Mouse (Mus musculus) erythroblast, adult 5-6 weeks (primary cell): ENCODE data around the gene Cdkl3. TPM values are rescaled to one million over a fixed set of nuclear protein-coding genes. Genes with fewer than 3 reads are reported as not detected.

Source experiments
- ATAC-seq: replicated peaks from 2 replicates; pipeline ENCODE4 v1.8.0; 2016; ENCODE audit warnings: moderate number of reproducible peaks, mild to moderate bottlenecking, moderate TSS enrichment, inconsistent platforms; ENCODE audit not compliant: poor library complexity, low FRiP score, severe bottlenecking
- total RNA-seq, 2 experiments: library from RNA; stranded (forward) in 1 of 2; stranded (reverse) in 1 of 2; fragments of 150-400 nt in 1 of 2; fragments of 200-764, 138-1000 nt in 1 of 2; gene quantifications; 2 replicates each; pipeline versions ENCODE4 v1.2.3 to v1.2.4; 2015 to 2017; ENCODE audit warnings: low replicate concordance in 2 of 2

The Cdkl3 gene
- total RNA-seq, 2 experiments from 2014 or later: not detected

DNA sequence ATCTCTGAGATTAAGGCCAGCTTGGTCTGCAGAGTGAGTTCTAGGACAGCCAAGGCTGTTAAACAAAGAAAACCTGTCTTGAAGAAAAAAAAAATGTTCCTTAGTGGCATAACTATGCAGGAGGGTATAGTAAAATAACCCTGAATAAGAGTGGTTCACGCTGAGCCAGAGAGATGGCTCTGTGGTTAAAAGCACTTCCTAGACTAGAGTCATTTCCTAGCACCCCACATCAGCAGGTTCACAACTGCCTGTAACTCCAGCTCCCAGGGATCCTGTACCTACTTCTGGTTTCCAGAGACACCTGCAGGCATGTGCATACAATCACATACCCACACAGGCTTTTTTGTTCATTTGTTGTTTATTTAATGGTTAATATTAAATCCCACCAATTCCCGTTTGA, 1.6 kb downstream of the Cdkl3 start:
- ATAC-seq: no peak

DNA sequence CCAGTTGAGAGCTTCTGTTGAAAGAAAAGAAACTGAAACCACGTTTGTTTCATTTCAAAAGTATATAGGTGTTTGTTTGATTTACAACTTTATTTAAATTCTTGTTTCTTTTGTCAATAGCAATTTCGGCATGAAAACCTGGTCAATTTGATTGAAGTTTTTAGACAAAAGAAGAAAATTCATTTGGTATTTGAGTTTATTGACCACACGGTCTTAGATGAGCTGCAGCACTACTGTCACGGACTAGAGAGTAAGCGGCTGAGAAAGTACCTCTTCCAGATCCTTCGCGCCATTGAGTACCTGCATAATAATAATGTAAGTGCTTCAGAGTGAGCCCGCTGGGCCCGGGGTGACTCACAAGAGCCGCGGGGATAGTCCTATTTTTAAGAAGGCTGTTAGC, 7.0 kb downstream of the Cdkl3 start:
- ATAC-seq: no peak

DNA sequence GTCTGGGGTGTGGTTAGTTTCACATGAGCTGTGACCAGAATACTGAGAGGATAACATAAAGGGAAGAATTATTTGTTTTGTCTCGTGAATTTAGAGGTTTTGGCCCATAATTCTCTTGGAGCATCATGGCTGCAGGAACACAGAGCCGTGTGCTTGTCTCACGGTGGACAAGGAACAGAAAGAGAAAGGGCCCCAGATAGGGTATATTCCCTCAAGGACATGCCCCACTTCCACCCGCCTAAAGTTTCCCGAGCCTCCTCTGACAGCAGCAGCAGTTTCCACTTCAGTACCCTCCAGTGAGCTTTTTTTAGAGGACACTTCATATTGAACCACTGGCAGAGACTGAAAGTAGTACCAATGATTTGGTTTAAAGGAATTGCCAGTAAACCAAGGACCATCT, 7.5 kb downstream of the Cdkl3 start:
- ATAC-seq: no peak

DNA sequence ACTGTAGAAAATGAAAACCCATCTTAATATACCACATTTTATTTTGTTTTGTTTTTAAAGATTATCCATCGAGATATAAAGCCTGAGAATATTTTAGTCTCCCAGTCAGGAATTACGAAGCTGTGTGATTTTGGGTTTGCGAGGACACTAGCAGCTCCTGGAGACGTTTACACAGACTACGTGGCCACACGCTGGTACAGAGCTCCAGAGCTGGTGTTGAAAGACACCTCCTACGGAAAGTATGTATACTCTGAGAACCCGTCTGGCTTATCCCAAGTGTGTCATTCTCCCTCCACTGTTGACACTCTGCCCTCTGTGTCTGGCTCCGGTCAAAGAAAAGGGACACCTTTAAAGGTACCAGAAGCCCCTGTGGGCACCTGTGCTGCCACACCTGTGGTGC, 14.2 kb downstream of the Cdkl3 start:
- no peak for ATAC-seq

DNA sequence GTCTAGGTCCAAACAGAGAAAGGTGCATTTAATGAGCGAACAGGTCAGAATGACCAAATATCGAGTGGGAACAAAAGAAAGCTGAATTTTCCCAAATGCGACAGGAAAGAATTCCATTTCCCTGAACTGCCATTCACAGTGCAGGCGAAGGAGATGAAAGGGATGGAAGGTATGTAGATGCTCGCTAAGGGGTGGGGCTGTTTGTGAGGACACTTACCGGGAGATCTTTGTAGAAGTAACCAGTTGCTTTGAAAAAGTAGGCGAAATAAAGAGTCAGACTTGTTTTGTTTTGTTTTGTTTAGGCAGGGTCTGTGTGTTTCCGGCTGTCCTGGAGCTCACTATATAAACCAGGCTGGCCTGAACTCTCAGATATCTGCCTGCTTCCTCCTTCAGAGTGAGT, 28.3 kb downstream of the Cdkl3 start:
- ATAC-seq: no peak

DNA sequence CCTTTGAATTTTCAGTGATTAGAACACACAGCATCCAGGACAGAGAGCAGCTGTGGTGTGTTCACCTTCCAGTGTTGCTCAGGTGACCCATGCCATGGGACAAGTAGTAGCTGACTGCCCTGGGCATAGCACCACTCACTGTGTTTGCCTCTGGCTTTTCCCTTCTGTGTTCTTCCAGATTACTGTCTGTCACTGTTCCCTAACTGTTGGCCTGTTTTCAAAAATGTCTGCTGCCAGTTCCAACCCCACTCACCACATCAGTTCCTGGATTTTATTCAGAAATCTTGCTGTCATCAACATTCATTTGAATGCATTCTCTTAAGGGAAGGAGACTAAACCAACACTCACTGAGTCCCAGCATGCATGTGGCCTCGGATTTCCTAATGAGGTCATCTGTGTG, 29.9 kb downstream of the Cdkl3 start:
- no peak for ATAC-seq

DNA sequence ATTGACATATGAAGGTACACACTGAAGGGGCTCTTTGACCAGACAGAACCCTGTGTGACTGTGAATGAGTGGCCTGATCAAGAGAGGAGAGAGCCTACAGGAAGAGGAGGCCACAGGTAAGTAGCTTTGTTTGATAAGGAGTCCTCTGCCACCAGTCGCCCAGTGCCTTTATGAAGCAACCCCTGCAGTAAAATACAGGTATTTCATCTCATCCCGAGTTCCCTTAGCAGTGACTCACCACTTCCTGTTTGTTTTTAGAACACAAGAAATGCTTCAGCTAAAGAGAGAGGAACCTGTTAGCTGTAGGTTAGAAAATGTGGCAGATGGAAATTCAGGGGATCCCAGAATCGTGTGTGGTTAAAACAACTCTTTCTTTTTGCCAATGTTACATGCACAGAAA, 31.9 kb downstream of the Cdkl3 start:
- no peak for ATAC-seq

DNA sequence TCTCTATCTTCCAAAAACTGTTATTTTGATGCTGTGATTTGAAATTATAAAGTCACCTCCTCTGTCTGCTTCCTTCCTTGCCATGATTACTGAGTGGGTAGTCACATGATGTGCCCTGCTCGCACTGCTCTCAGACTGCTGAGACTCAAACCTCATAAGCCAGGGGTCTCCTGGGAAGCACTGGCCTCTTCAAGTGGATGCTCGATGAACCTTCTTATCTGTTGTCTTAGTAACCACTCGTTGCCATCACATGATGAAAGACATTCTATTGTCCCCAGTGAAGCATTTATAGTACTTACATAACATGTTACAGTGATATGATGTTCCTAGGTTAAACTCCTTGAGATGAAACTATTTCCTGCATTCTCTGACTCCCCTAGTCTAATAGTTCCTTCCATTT, 33.6 kb downstream of the Cdkl3 start:
- ATAC-seq: no peak

DNA sequence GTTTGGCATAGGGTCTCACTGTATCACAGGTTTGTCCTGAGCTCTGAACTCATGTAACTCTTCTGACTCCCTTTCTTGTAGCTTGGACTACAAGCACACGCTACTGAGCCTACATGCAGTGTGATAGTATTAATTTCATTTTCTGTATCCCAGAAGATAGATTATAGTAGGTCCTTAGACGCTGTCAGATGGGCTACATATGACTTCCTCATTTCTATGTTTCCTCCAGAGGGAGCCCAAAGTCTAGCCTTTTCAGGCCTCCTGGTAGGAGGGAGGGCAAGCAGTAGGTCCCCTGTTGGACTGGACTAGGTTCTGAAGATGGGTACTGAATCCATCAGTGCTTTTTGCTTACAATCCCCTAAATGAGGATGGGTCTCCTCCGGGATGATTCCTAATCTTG, 39.2 kb downstream of the Cdkl3 start:
- no peak for ATAC-seq

DNA sequence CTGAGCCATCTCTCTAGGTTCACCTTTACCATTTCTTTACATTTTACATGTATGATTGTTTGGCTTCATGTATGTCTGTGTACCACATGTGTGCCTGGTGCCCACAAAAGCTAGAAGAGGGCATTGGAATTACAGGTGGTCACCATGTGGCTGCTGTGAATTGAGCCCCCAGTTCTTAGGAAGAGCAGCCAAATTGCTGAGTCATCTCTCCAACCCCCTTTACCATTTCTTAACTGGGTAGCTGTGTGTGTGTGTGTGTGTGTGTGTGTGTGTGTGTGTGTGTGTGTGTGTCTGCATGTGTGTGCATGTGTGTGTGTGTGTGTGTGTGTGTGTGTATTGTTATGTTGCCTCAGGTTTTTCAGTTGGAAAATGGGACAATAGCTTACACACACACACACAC, 40.1 kb downstream of the Cdkl3 start:
- no peak for ATAC-seq

DNA sequence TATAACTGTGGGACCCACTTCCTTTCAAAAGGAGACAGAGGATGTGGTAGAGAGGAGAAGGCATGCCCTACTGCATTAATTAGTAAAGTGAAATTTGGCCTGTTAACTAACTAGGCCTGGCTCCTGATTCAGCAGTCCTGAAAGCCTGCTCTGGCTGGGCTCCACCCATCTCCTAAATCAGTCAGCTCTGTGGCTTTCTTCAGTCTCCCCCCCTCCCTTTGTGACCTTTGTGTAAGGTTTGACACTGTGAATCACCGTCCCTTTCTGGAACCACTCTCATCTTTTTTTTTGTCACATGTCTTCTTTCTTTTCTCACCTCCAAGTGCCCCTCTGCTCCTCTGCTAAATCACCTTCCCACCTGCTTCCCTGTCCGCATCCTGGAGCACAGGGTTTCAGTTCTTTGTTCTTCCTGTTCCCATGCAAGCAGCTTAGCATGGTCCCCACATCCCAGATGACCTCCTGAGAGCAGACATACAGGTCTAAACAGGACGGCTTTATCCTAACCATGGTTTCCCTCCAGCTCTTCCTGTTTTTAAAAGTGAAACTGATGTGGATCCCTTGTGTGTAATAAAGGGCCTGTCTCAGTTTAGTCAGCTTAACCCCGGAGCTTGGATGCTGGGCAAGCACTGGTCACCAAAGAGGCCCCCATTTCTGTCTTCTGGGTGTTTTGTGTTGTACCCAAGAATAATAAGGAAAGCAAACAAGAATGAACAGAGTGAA, 42.6 kb downstream of the Cdkl3 start:
- no peak for ATAC-seq

DNA sequence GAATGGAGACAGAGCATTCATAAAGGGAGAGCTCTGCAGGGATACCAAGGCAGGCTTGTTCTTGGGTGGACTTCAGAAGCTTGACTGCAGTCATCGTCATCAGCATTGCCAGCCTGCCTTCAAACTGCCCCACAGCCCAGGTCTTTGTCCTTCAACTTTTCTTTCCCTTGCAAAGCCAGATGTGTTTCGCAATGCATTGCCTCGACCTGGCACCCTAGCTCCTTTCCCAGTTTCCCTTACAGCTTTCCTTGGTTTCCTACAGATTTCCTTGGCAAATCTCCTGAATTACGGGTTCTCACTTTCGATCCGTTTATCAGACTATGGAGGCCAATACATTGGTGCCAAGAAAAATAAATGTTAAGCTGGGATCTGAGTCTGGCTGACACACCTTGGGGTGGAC, 49.4 kb downstream of the Cdkl3 start:
- ATAC-seq: no peak

DNA sequence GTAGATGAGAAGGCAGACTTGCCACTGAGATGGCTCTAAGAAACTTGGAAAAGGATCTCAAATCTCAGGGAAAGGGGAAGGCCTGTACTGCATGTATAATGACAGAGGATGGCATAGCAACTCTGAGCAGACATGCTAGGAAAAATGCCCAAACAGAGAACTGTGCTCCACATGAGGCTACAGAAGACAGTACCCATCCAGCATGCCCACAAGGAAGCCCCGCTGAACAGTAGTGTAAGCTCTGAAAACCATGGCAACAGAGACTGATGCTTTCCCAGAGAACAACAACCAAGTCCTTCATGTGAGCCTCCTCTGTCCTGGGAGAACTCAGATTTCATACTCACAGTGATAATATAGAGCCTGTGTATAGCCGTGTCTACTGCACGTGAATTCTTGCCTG, 50.7 kb downstream of the Cdkl3 start:
- ATAC-seq: no peak

DNA sequence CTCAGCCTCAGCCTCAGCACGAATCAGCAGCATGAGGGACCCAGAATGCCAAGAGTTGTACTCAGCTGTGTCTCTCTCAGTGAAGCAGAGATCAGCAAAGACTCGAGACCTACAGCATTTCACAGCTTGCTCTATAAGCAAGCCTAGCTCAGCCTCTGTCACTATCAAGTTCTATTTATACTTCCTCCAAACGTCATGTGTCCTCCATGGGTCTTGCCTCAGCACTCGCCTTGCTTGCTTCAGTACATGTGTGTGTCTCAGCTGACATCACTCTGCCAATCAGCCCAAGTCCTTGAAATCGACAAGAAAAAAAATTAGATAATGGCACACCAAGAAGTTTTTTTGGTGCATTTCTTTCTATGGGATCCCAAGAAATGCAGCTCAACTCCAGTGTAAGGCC, 52.2 kb downstream of the Cdkl3 start:
- ATAC-seq: no peak

DNA sequence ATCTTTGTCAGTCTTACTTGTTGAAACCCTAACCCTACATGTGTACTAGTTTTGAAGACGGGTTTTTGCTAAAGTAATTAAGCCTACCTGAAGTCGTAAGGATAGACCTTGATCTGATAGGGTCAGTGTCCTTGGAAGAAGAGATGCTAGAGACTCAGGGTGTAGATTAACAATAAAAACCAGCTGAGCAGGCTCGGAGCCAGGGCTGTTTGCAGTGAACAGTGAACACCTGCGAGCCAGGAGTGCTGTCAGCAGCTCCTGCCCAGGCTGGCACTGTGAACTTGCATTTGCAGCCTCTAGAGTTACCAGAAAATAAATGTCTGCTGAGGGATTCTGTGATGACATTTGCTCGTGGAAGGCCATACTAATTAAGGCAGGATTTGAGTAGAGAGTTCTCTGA, 55.0 kb downstream of the Cdkl3 start:
- no peak for ATAC-seq

DNA sequence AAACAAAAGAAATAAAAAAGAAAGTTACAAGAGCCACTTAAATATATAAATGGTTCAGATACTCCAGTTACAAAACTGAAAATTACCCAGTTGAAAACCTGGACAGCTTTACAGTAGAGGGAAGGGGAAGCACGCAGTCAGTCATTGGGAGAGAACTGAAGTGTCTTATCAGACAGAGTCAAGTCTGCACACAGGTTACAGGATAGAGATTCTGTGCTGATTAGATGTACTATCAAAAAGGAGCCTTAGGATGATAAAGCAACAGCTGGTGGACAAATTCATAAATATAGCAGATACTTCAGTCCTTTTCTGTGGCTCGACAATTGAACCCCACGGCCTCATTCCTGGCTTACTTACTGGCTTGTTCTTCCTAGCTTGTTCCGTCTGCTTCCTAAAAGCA, 56.3 kb downstream of the Cdkl3 start:
- no peak for ATAC-seq

DNA sequence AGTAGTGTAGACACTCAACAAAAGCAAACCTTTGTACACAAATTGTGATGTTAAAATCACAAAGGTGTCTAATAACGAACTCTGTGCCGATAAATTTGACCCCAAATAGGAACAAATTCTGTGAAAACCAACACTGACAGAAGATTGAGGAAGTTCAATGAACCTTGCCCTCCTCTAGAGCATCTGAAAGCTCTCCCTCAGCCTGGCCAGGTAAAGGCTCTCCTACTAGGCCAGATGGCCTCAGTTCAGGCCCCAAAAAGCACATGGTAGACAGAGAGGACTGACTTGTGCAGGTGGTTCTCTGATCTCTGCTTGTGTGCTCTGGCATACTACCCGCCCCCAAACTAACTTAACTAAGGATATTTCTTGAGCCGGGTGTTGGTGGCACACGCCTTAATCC, 58.4 kb downstream of the Cdkl3 start:
- no peak for ATAC-seq

DNA sequence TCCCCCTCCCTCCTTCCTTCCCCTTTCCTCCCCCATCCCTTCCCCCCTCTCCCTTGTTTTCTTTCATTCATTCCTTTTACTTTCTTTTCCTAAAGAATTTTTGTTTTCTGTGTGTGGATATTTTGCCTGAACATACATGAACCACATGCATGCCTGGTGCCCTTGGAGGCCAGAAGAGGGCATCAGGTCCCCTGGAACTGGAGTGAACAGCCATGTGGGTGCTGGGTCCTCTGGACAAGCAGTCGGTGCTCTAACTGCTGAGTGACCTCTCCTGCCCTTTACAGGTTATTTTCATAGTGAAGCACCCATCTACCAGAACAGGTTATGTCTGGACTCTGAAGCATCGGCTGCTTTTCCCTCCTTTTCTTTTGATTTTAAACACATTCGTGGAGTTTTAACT, 60.4 kb downstream of the Cdkl3 start:
- no peak for ATAC-seq

DNA sequence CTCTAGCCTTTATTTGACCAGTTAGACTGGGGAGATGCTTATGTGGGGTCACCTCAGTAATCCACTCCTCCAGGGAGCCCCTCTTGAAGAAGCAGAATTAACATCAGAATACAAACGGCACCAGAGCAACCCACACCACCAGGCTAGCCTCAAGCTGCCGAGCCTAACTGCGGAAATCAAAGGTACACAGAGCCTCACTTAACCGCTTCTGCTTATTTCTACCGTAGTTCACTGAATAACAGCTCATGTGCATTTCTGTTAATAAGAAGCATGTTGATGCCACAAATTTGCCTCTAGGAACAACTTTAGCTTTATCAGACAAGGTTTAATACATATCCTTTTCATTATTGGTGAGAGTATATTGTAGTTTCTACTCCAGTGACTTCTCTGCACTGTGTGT, 61.8 kb downstream of the Cdkl3 start:
- no peak for ATAC-seq

DNA sequence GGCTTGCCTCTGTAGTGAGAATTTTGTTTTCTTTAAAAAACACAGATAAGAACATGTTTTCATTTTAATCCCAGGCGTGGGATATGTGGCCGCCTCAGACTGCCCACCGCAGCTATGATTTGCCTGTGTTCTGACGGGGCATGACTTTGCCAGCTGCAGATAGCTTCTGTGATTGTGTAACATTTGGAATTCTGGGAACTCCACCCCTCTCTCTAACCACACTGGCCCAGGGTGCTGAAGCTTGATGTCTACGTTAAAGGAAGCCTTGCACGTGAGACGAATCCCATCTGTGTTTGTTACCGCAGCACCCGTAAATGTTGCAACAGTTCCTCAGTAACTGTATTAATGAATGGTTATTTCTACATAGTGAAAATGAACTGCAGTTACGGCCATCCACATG, 67.7 kb downstream of the Cdkl3 start:
- ATAC-seq: no peak

DNA sequence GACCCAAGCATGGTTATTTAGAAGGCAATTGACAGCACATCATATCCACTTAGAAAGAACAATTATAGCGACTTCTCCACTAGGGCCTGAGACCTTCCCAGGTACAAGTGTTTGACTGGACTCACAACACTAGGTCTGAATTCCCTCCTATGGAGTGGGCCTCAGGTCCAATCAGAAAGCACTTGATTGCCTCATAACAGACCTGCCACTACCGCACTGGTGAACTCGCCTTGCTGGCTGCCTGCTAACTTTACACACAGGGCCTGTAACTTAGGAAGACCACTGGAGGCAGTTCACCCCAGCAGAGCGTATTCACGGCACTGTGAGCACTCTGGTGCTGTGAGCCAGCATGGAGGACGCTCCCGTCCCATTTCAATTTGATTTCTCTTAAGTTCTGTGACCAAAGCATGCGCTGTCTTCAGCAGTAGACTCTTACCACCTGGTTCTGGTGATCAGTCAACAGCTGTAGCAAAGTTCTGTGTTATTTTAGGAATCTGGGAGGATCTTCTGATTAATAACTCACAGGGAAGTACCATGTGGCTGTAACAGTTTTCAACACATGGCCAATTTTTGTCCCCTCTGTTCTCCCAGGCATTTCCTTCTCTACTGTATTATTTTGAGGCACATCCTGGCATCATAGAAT, 69.6 kb downstream of the Cdkl3 start:
- ATAC-seq: no peak
